Mouse (Mus musculus) adipose tissue, adult 10 weeks (tissue): ENCODE results near the gene Gm10722. TPM values are rescaled to one million over a fixed set of nuclear protein-coding genes. Genes with fewer than 3 reads are reported as not detected.

Experiments
- polyA plus RNA-seq: library from polyadenylated mRNA; stranded (reverse); fragments of 350-450 nt; fragmentation: Illumina TruSeq; extraction: RNeasy Lipid Tissue Mini Kit (QIAGEN cat#74804); gene quantifications from one replicate; pipeline ENCODE4 v1.2.3, GENCODE M21; 2014; ENCODE audit warnings: low read depth, low replicate concordance

The Gm10722 gene
- not detected for polyA plus RNA-seq

DNA sequence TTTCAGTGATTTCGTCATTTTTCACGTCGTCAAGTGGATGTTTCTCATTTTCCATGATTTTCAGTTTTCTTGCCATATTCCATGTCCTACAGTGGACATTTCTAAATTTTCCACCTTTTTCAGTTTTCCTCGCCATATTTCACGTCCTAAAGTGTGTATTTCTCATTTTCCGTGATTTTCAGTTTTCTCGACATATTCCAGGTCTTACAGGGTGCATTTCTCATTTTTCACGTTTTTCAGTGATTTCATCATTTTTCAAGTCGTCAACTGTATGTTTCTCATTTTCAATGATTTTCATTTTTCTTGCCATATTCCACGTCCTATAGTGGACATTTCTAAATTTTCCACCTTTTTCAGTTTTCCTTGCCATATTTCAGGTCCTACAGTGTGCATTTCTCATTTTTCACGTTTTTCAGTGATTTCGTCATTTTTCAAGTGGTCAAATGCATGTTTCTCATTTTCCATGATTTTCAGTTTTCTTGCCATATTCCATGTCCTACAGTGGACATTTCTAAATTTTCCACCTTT is at the start of gene Gm10722:
Gene Gm10722 (plus strand): TSS at position 478 of the 528 bp plus-strand sequence.

DNA sequence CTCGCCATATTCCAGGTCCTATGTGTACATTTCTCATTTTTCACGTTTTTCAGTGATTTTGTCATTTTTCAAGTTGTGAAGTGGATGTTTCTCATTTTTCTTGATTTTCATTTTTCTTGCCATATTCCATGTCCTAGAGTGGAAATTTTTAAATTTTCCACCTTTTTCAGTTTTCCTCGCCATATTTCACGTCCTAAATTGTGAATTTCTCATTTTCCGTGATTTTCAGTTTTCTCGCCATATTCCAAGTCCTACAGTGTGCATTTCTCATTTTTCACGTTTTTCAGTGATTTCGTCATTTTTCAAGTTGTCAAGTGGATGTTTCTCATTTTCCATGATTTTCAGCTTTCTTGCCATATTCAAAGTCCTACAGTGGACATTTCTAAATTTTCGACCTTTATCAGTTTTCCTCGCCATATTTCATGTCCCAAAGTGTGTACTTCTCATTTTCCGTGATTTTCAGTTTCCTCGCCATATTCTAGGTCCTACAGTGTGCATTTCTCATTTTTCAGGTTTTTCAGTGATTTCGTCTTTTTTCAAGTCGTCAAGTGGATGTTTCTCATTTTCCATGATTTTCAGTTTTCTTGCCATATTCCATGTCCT is 2.2 kb downstream of the Gm10722 start, which contains the start of gene Gm11168:
Gene Gm11168 (plus strand): TSS at position 553 of the 603 bp plus-strand sequence.

DNA sequence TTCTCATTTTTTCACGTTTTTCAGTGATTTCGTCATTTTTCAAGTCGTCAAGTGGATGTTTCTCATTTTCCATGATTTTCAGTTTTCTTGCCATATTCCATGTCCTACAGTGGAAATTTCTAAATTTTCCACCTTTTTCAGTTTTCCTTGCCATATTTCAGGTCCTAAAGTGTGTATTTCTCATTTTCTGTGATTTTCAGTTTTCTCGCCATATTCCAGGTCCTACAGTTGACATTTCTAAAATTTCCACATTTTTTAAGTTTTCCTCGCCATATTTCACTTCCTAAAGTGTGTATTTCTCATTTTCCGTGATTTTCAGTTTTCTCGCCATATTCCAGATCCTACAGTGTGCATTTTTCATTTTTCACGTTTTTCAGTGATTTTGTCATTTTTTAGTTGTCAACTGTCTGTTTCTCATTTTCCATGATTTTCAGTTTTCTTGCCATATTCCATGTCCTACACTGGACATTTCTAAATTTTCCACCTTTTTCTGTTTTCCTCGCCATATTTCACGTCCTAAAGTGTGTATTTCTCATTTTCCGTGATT is 12.1 kb downstream of the Gm10722 start, which contains the start of gene Gm10721:
Gene Gm10721 (plus strand): TSS at position 408 of the 547 bp plus-strand sequence.

GRCm38 (mm10) chr9:3015354-3015753 is 14.6 kb downstream of the Gm10722 start, which contains the start of gene Gm10720:
TSS of gene Gm10720 (plus strand) at chr9:3015654.

DNA sequence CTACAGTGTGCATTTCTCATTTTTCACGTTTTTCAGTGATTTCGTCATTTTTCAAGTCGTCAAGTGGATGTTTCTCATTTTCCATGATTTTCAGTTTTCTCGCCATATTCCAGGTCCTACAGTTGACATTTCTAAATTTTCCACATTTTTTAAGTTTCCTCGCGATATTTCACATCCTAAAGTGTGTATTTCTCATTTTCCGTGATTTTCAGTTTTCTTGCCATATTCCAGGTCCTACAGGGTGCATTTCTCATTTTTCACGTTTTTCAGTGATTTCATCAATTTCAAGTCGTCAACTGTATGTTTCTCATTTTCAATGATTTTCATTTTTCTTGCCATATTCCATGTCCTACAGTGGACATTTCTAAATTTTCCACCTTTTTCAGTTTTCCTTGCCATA is 16.4 kb downstream of the Gm10722 start, which contains the start of gene Gm10719:
Gene Gm10719 (plus strand): TSS at position 301 of the 400 bp plus-strand sequence.

GRCm38 (mm10) chr9:3023312-3023984 is 22.7 kb downstream of the Gm10722 start, which contains the start of gene Gm10718:
TSS of gene Gm10718 (plus strand) at chr9:3023547.

DNA sequence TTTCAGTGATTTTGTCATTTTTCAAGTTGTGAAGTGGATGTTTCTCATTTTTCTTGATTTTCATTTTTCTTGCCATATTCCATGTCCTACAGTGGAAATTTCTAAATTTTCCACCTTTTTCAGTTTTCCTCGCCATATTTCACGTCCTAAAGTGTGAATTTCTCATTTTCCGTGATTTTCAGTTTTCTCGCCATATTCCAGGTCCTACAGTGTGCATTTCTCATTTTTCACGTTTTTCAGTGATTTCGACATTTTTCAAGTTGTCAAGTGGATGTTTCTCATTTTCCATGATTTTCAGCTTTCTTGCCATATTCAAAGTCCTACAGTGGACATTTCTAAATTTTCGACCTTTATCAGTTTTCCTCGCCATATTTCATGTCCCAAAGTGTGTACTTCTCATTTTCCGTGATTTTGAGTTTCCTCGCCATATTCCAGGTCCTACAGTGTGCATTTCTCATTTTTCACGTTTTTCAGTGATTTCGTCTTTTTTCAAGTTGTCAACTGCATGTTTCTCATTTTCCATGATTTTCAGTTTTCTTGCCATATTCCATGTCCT is 24.3 kb downstream of the Gm10722 start, which contains the start of gene Gm10717:
Gene Gm10717 (plus strand): TSS at position 506 of the 556 bp plus-strand sequence.

DNA sequence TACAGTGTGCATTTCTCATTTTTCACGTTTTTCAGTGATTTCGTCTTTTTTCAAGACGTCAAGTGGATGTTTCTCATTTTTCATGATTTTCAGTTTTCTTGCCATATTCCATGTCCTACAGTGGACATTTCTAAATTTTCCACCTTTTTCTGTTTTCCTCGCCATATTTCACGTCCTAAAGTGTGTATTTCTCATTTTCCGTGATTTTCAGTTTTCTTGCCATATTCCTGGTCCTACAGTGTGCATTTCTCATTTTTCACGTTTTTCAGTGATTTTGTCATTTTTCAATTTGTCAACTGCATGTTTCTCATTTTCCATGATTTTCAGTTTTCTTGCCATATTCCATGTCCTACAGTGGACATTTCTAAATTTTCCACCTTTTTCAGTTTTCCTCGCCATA is 33.6 kb downstream of the Gm10722 start, which contains the start of gene Gm17535:
Gene Gm17535 (plus strand): TSS at position 301 of the 400 bp plus-strand sequence.

DNA sequence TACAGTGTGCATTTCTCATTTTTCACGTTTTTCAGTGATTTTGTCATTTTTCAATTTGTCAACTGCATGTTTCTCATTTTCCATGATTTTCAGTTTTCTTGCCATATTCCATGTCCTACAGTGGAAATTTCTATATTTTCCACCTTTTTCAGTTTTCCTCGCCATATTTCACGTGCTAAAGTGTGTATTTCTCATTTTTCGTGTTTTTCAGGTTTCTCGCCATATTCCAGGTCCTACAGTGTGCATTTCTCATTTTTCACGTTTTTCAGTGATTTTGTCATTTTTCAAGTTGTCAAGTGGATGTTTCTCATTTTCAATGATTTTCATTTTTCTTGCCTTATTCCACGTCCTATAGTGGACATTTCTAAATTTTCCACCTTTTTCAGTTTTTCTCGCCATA is 35.9 kb downstream of the Gm10722 start, which contains the start of gene Gm10715:
Gene Gm10715 (plus strand): TSS at position 301 of the 400 bp plus-strand sequence.

Other genes with a start within 250 kb of the Gm10722 start
- not detected for gene Gm11168, start 2.4 kb downstream of the Gm10722 start, polyA plus RNA-seq
- gene Gm10721, start 12.2 kb downstream of the Gm10722 start, polyA plus RNA-seq: not detected
- not detected for gene Gm10720, start 14.7 kb downstream of the Gm10722 start, polyA plus RNA-seq
- not detected for gene Gm10719, start 16.5 kb downstream of the Gm10722 start, polyA plus RNA-seq
- not detected for gene Gm10718, start 22.6 kb downstream of the Gm10722 start, polyA plus RNA-seq
- gene Gm10717, start 24.5 kb downstream of the Gm10722 start, polyA plus RNA-seq: not detected
- not detected for gene Gm17535, start 33.7 kb downstream of the Gm10722 start, polyA plus RNA-seq
- gene Gm10715, start 36.0 kb downstream of the Gm10722 start, polyA plus RNA-seq: not detected